11 mouse cellular contexts compared by ENCODE assay signal in genomic region chr6:47633467-47633866, GRCm38 (mm10). TPM values are rescaled to one million over a fixed set of nuclear protein-coding genes. Genes with fewer than 3 reads are reported as not detected.
A peak's percentile ranks its signal among the peaks of the same experiment; 100 is the strongest.
DNase-seq lines count a peak whose midpoint lies in the region; ATAC-seq and TF ChIP-seq lines count a peak whose summit lies in the region.
"Had no signal": no experiment of that assay in that cellular context is flagged by ENCODE, and none has a peak within 500 bp of the region (broad histone marks: within the 10 kb centered on the region; RNA-seq: fewer than 3 reads in every experiment).

No protein-coding gene starts in this region.

- no peak overlapping the region for H3K27ac ChIP-seq in gastrocnemius, adult 2 months
- H3K27ac ChIP-seq in MEL (ENCODE audit: control insufficient read depth, low read depth, low read length): no peak overlapping the region
- H3K27ac ChIP-seq in liver, embryonic 14.5 days: no peak overlapping the region
- H3K27ac ChIP-seq: midbrain, embryonic 12.5 days had no signal

- no peak overlapping the region for H3K4me2 ChIP-seq in liver, embryonic 14.5 days (ENCODE audit: low read depth)
- H3K4me2 ChIP-seq: midbrain, embryonic 12.5 days had no signal

- intact Hi-C loops in gastrocnemius, adult 2 months (cut with DNase I): loop anchor here (10.0 kb wide), 1 partner anchor 319 kb away; no protein-coding TSS in a partner anchor
- intact Hi-C loops in heart, postnatal 10 days (cut with DNase I): loop anchor here (5.0 kb wide), 1 partner anchor 321 kb away; no protein-coding TSS in a partner anchor
- intact Hi-C loops in gastrocnemius, postnatal 36 days (cut with DNase I): loop anchor here (5.0 kb wide), 1 partner anchor 71 kb away; no protein-coding TSS in a partner anchor
- intact Hi-C loops in left cerebral cortex, postnatal 4 days (cut with DNase I): no loop called here

- no peak overlapping the region for H3K4me3 ChIP-seq in gastrocnemius, adult 2 months
- no peak overlapping the region for H3K4me3 ChIP-seq in MEL (ENCODE audit: control insufficient read depth in 1 of 2, insufficient read depth in 1 of 2, low read depth in 2 of 2, low read length in 2 of 2)
- H3K4me3 ChIP-seq in liver, embryonic 14.5 days (ENCODE audit: insufficient read depth in 1 of 2, low read depth in 2 of 2, low read length in 2 of 2): no peak overlapping the region
- H3K4me3 ChIP-seq: midbrain, embryonic 12.5 days had no signal

- no peak for TF ChIP-seq POLR2A in MEL (IDR thresholded peaks at IDR 0.05; ENCODE audit: control insufficient read depth in 1 of 2, insufficient read depth in 1 of 2, low read depth in 1 of 2, low read length in 2 of 2, poor library complexity in 1 of 2)

- DNase-seq in gastrocnemius, adult 2 months: no peak
- DNase-seq in gastrocnemius, adult 18-20 months (ENCODE audit: low spot score): no peak
- peak; percentile 51 for DNase-seq in 3T3-L1 (ENCODE audit: low read depth, low spot score)
- DNase-seq in MEL (ENCODE audit: low read depth, low spot score): peak; percentile 81
- DNase-seq in liver, embryonic 14.5 days (ENCODE audit: low read depth in 3 of 3, low spot score in 3 of 3): peak in 1 of 3 experiments; percentile 12
- no peak for DNase-seq in heart, postnatal 10 days
- no peak for DNase-seq in gastrocnemius, postnatal 36 days
- no peak for DNase-seq in left cerebral cortex, postnatal 4 days
- DNase-seq: heart, adult 11 months; kidney, adult 18-20 months had no signal

- no peaks in the 10 kb centered on the region; the same call in 1 of the 2 replicates for H3K79me2 ChIP-seq in MEL (ENCODE audit: control insufficient read depth, insufficient read depth, low read length, poor library complexity)

- no peaks in the 10 kb centered on the region for H3K36me3 ChIP-seq in MEL (ENCODE audit: control insufficient read depth in 1 of 2, insufficient read depth in 2 of 2, low read length in 2 of 2)
- no peaks in the 10 kb centered on the region for H3K36me3 ChIP-seq in liver, embryonic 14.5 days (replicated peaks; ENCODE audit: control insufficient read depth, insufficient read depth, low read depth)
- H3K36me3 ChIP-seq: midbrain, embryonic 12.5 days had no signal

- ATAC-seq in liver, embryonic 14.5 days (ENCODE audit: insufficient read depth): no peak

- H3K9ac ChIP-seq in MEL (ENCODE audit: control insufficient read depth, low read depth, low read length, poor library complexity, severe bottlenecking): no peak overlapping the region
- no peak overlapping the region for H3K9ac ChIP-seq in liver, embryonic 14.5 days (replicated peaks)
- H3K9ac ChIP-seq: midbrain, embryonic 12.5 days had no signal

- peak; percentile 74 for TF ChIP-seq RAD21 in MEL (IDR thresholded peaks at IDR 0.05; ENCODE audit: low read depth, low read length)

- no peaks in the 10 kb centered on the region for H3K9me3 ChIP-seq in MEL (replicated peaks; ENCODE audit: insufficient read depth, low read length)
- H3K9me3 ChIP-seq in liver, embryonic 14.5 days (ENCODE audit: control insufficient read depth, low read length): no peaks in the 10 kb centered on the region
- H3K9me3 ChIP-seq: midbrain, embryonic 12.5 days had no signal

- no peak for TF ChIP-seq EP300 in MEL (IDR thresholded peaks at IDR 0.05; ENCODE audit: low read depth in 1 of 2, low read length in 2 of 2)
- no peak for TF ChIP-seq EP300 in liver, embryonic 14.5 days (IDR thresholded peaks at IDR 0.05; ENCODE audit: low read depth)

- peak; percentile 39 for TF ChIP-seq CTCF in gastrocnemius, adult 2 months (IDR thresholded peaks at IDR 0.05)
- peak; percentile 39 to 76 (median 49) for TF ChIP-seq CTCF in MEL (IDR thresholded peaks at IDR 0.05 in 2 of 3, conservative IDR thresholded peaks at IDR 0.05 in 1 of 3; ENCODE audit: control insufficient read depth in 1 of 3, insufficient read depth in 1 of 3, low read depth in 2 of 3, low read length in 3 of 3, poor library complexity in 1 of 3, severe bottlenecking in 1 of 3)
- peak; percentile 58 for TF ChIP-seq CTCF in liver, embryonic 14.5 days (IDR thresholded peaks at IDR 0.05; ENCODE audit: low read depth)

- H3K4me1 ChIP-seq in MEL (ENCODE audit: control insufficient read depth in 1 of 2, insufficient read depth in 2 of 2, low read length in 2 of 2): no peaks in the 10 kb centered on the region
- no peaks in the 10 kb centered on the region for H3K4me1 ChIP-seq in liver, embryonic 14.5 days (replicated peaks; ENCODE audit: control insufficient read depth in 2 of 2, insufficient read depth in 2 of 2, low read length in 1 of 2)
- H3K4me1 ChIP-seq: midbrain, embryonic 12.5 days had no signal

- no peaks in the 10 kb centered on the region for H3K27me3 ChIP-seq in MEL (ENCODE audit: control insufficient read depth in 1 of 2, insufficient read depth in 2 of 2, low read length in 2 of 2)
- no peaks in the 10 kb centered on the region for H3K27me3 ChIP-seq in liver, embryonic 14.5 days (ENCODE audit: control insufficient read depth, insufficient read depth, low read length)
- H3K27me3 ChIP-seq: midbrain, embryonic 12.5 days had no signal

TF ChIP-seq in MEL, 35 proteins besides CTCF, POLR2A, EP300 and RAD21:
- peak; percentile 76 for TF ChIP-seq SMC3 (IDR thresholded peaks at IDR 0.05; ENCODE audit: low read depth, low read length)
- no peak for TF ChIP-seq MXI1 (IDR thresholded peaks at IDR 0.05; ENCODE audit: low read depth, low read length)
- TF ChIP-seq ZC3H11A (IDR thresholded peaks at IDR 0.05; ENCODE audit: low read depth, low read length): peak; percentile 59
- no peak for TF ChIP-seq POLR2AphosphoS5 (IDR thresholded peaks at IDR 0.05; ENCODE audit: borderline replicate concordance, low read depth, low read length)
- TF ChIP-seq MYC (IDR thresholded peaks at IDR 0.05; ENCODE audit: low read depth, low read length): peak; percentile 79; the same call in 1 of the 2 replicates
- TF ChIP-seq TBP (IDR thresholded peaks at IDR 0.05; ENCODE audit: low read depth, low read length): peak; percentile 54; the same call in 1 of the 2 replicates

RNA-seq across cellular contexts. Expression of gene Ezh2, which starts 38.3 kb away (rescaled TPM):
- total RNA-seq in gastrocnemius, adult 2 months (2021): 1 to 10 TPM; 6.6 to 7.4 TPM
- 1 to 10 TPM; 5.7 to 6.4 TPM for total RNA-seq in gastrocnemius, adult 18-20 months (2021)
- total RNA-seq in MEL (2012; rRNA removed): 30.9 and 35.4 TPM in 2 replicates
- polyA plus RNA-seq in MEL (2012; ENCODE audit: insufficient read depth in 1 of 2, insufficient read length in 2 of 2, low read depth in 1 of 2, low replicate concordance in 2 of 2, missing spikeins in 1 of 2): 1,000 to 10,000 TPM in 1 of 2 experiments, 10 to 100 TPM in 1; 82.6 to 1,353 TPM
- polyA plus RNA-seq in liver, embryonic 14.5 days (2012; rRNA removed): 35.3 and 69.3 TPM in 2 replicates
- polyA plus RNA-seq in liver, embryonic 14.5 days (2014; fragmentation: Nextera tagmentation; extraction: Ambion mirVana): 46.2 and 49.1 TPM in 2 replicates
- 10 to 100 TPM; 35.7 to 41.9 TPM for total RNA-seq in heart, postnatal 10 days (2021)
- total RNA-seq in gastrocnemius, postnatal 36 days (2021): 1 to 10 TPM; 6.7 to 8.2 TPM
- total RNA-seq in left cerebral cortex, postnatal 4 days (2021): 10 to 100 TPM; 65.4 to 69.6 TPM

Comparison
In these comparisons a context has a peak if more than half of its experiments do, and no peak if none do; other contexts are left out.
1. DNase-seq: peak in 3T3-L1 (single experiment) and MEL (single experiment); none in gastrocnemius, adult 2 months (single experiment), gastrocnemius, adult 18-20 months (single experiment), heart, postnatal 10 days (0 of 2), gastrocnemius, postnatal 36 days (0 of 2) and left cerebral cortex, postnatal 4 days (single experiment).
2. Peak in every context shown above with its lines, with median percentiles within 50 percentile points of each other: CTCF ChIP-seq.